Mouse (Mus musculus) testis, adult 2 months (tissue): ENCODE measurements at regions not wholly inside any gene's neighbourhood (a gene's known extent, or its start where the extent isn't known, plus 50 kb on each side); places are given as distances from the start of the nearest gene placed in this dataset.

ENCODE experiments used
- CTCF ChIP-seq: fragments of 200-500 bp; IDR thresholded peaks from 2 replicates; pipeline ENCODE4 v1.5.1; 2012; ENCODE audit warnings: low read depth, mild to moderate bottlenecking, inconsistent platforms, low read length, moderate library complexity; ENCODE audit not compliant: control insufficient read depth, insufficient read depth, insufficient replicate concordance
- POLR2A ChIP-seq: fragments of 200-500 bp; IDR thresholded peaks from 2 replicates; pipeline ENCODE4 v1.6.1; 2012; ENCODE audit warnings: low read depth, mild to moderate bottlenecking, inconsistent platforms, low read length, moderate library complexity; ENCODE audit not compliant: control insufficient read depth

DNA sequence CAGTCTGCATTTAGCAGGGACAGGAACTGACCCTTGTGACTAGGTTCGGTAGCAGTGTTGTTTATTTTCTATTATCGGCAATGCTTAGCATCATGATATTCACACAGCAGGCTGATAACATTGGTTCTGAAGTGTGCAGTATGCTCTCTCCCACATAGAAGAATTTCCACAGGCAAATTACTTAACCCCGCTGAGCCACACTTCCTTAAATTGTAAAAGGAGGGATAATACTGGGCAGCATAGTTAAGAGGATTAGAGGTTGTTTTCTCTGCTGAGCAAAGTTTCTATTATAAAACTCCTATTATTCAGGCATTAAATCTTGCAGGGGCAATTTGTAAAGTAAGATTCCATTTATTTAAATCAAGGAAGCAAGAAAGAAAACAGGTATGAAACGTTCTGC lies 489.4 kb upstream of the Arpp21 start:
- TF ChIP-seq CTCF (no peak), POLR2A (no peak)
